Mouse (Mus musculus) B cell, adult 62 days (primary cell): ENCODE measurements around the gene Pm20d2. TPM values are rescaled to one million over a fixed set of nuclear protein-coding genes. Genes with fewer than 3 reads are reported as not detected.

Experiments used
- total RNA-seq: library from RNA; stranded (reverse); gene quantifications from 4 replicates; pipeline ENCODE4 v1.2.4, GENCODE M21; 2023

The Pm20d2 gene
- total RNA-seq: 0.57 TPM in 1 of 4 replicates, not detected in the others

DNA sequence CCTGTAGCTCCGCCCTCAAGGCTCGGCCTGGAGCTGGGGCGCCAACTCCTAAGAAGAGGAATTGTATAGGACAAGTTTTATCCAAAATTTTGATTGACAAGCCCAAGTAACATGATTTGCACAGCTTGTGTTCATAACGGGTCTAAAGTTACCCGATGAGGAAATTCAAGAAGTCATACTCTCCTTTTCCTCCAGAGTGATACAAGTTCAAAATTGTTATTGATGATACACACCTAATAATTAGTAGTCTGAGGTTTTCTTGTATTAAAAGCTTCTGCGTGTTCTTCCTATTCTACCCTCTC lies at the start of gene Pm20d2:
Pm20d2 (minus strand) TSS at position 3 of the 302 bp plus-strand sequence.

DNA sequence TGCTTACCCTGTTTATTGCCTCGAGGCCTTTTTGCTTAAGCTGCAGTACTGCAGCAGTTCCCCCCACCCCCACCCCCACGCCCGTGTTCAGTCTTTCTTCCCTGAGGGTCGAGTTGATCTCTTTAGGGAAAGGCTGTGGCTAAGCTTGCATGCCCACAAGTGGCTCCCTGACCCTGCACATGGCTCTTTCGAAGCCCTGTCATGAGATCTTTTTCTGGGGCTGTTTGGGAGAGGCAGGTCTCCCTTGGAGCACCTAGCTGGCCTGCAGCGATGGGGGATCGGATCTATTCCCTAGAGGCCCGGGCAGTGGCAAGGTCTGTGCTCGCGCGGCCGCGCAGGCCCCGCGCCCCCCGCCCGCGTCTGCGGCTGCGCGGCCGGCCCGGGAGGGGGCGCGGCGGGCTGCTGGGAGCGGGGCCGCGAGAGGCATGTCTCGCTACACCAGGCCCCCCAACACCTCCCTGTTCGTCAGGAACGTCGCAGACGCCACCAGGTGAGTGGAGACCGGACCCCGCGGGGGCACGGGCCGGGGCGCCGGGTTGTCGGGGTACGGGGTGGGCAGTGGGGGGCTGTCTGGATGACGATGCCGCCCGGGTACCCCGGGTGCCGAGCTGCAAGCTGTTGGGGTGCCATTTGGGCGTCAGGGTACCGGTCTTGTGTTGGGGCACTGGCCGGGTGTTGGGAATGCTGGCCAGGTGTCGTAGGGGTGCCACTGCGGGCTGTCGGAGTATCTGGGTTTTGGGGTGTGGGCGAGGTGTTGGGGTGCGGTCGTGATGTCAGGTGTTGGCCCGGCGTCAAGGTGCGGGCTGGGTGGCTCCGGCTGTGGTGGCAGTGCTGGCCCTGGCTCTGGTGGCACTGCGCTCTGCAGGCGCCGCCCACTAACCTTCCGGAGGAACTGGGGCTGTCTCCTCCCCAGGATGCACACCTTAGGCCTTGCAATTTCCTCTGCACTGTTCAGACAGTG lies 19.6 kb upstream of the Pm20d2 start, which contains the start of gene Srsf12:
Srsf12 (plus strand) TSS at position 111 of the 961 bp plus-strand sequence.

GRCm38 (mm10) chr4:33132221-33132620 lies 57.3 kb downstream of the Pm20d2 start, which contains the start of gene Gabrr1:
Gabrr1 (plus strand) TSS chr4:33132521.

Other genes starting within 250 kb of the Pm20d2 start
- gene Ankrd6, start 238.9 kb downstream of the Pm20d2 start, total RNA-seq: 0.63 to 1.6 TPM (median 0.72 TPM) in 4 replicates
- 3.2 to 4.5 TPM (median 4.0 TPM) in 4 replicates for gene Rragd, start 206.7 kb downstream of the Pm20d2 start, total RNA-seq
- 90.3 to 104 TPM (median 99.5 TPM) in 4 replicates for gene Ube2j1, start 158.3 kb downstream of the Pm20d2 start, total RNA-seq
- 2.9 TPM in 1 of 4 replicates, not detected in the others for gene Gabrr2, start 126.7 kb downstream of the Pm20d2 start, total RNA-seq
- gene Gabrr1, start 57.2 kb downstream of the Pm20d2 start, total RNA-seq: not detected in 4 replicates
- 0.24 TPM in 1 of 4 replicates, not detected in the others for gene Srsf12, start 19.3 kb upstream of the Pm20d2 start, total RNA-seq
- 683 to 784 TPM (median 758 TPM) in 4 replicates for gene Pnrc1, start 100.4 kb upstream of the Pm20d2 start, total RNA-seq
- 38.2 to 47.6 TPM (median 43.4 TPM) in 4 replicates for gene Rngtt, start 120.6 kb upstream of the Pm20d2 start, total RNA-seq